Mouse (Mus musculus): ENCODE results near the gene Klf11. TPM values are rescaled to one million over a fixed set of nuclear protein-coding genes. Genes with fewer than 3 reads are reported as not detected.

The Klf11 gene
- total RNA-seq, 2 experiments from 2014 or later = 7.4 to 8.3 TPM

GRCm38 (mm10) chr12:24651642-24652342, 718 bp downstream of the Klf11 start:
- DNase-seq (ENCODE audit: low spot score in 2 of 2) = peak; percentile 92

- no peak for DNase-seq (ENCODE audit: low spot score in 2 of 2)
Observed at GRCm38 (mm10) chr12:24654065-24654862, 3.2 kb downstream of the Klf11 start.

GRCm38 (mm10) chr12:24656436-24656835, 5.4 kb downstream of the Klf11 start:
- DNase-seq (ENCODE audit: low spot score in 2 of 2) = no peak

- DNase-seq (ENCODE audit: low spot score in 2 of 2) = no peak
Observed at GRCm38 (mm10) chr12:24658998-24659397, 7.9 kb downstream of the Klf11 start.

DNA sequence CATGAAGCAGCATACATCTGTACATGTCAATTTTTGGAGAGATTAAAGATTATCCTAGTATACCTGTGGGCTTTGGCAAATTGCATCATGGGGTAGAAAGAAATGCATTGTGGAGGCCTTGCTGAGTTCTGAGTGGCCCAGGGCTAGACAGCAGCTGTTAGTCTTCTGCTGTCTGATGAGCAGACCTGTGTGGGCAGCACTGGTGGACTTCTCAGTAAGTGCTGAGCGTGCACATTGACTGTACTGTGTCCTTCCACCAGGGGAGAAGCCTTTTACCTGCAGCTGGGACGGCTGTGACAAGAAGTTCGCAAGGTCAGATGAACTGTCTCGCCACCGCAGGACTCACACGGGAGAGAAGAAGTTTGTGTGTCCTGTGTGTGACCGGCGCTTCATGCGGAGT, 8.8 kb downstream of the Klf11 start:
- DNase-seq (ENCODE audit: low spot score in 2 of 2) = no peak

DNA sequence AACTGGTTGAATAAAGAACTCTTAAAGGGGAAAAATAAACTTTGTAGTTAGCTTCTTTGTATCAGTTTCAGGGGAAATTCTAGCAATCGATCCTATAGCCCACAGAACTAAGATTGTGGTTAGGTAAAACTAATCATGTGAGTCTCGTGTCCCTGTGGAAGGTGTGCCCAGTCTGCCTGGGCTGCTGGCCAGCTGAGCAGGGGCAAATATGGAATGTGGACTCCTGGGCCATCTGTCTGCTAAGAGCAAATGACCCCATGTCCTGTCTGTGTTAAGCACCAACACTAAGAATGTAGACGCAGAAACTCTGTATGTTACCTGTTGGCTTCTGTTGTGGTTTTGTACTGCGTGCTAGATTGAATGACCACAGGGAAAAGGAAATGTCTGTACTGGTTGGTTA, 10.0 kb downstream of the Klf11 start:
- DNase-seq (ENCODE audit: low spot score in 2 of 2) = no peak

- no peak for DNase-seq (ENCODE audit: low spot score in 2 of 2)
Observed at GRCm38 (mm10) chr12:24662131-24662530, 11.1 kb downstream of the Klf11 start.

DNA sequence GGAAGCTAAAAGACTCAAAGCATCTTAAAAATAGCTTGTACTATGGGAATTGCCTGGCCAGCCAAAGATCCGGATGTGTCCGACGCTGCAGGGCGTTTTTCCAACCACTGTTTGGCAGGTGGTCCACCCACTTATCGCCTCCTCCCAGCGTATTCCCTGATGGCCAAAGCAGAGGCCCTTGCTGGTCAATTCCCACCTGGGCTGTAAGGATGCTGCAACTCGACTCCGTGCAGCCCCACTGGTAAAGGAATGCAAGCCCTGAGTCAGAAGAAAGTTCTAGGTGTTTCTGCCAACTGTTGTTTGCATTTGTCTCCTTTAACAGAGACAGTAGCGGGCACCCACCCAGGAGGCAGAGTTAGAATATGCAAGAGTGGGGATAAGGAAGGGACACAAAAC, 29.0 kb downstream of the Klf11 start:
- DNase-seq (ENCODE audit: low spot score in 2 of 2) = peak in 1 of 2 experiments; percentile 29

DNA sequence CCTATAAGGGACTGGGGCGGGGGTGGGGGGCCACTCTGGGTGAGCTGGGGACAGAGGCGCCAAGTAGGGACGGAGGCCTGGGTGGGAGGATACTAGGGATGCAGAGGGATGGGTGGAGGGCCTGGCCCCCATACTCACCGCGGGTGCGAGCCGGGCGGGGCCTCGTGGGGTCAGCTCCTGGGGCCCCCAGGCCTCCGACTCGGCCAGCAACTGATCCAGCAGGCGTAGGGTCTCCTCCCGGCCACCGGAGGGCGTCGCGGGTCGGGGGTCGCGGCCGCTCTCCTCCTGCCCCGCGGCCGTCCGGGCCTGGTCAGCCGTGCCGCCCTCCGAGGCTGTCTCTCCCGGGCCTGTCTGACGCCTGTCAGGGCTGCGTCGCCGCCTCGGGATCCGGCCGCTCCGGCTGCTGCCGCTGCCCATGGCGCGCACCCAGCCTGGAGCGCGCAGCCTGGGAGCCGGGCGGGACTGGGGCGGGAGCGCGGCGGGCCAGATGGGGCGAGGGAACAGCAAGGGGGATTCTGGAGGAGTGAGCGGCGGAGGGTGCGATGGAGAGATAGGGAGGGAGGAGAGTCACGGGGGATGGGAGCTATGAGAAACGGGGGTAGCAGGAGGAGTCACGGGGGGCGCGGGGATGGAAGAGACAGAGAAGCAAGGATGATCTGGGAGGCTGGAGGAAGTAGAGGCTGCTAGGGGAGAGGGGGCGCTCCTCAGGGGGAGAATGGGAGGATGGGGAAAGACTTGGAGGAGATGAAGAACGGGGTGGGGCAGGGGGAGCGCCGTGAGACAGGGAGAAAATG, 29.6 kb downstream of the Klf11 start:
- DNase-seq (ENCODE audit: low spot score in 2 of 2) = peak; percentile 54 to 69

- no peak for DNase-seq (ENCODE audit: low spot score in 2 of 2)
Observed at GRCm38 (mm10) chr12:24681286-24682023, 30.4 kb downstream of the Klf11 start, which contains the start of gene Cys1. Gene Cys1 (minus strand): TSS chr12:24681813.

DNA sequence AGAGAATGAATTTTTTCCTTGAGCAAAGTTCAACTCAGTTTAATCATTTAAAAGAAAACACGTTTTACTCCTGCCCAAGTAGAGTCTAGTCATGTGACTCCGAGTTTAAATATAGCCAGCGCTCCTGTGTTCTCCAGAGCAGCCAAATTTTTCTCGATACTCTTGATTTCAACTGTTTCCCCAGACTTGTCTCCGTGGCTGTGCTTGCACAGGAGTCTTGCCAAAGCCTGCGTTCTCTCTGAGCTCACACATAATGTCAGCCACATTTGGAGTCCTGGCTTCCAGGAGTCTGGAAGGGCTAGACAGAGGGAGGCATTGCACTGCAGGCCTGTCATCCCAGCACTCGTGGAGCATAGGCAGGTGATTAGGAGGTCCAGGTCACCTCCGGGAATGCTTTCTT, 31.5 kb downstream of the Klf11 start:
- DNase-seq (ENCODE audit: low spot score in 2 of 2) = peak in 1 of 2 experiments; percentile 27

- no peak for DNase-seq (ENCODE audit: low spot score in 2 of 2)
Observed at GRCm38 (mm10) chr12:24683461-24683860, 32.4 kb downstream of the Klf11 start.

DNA sequence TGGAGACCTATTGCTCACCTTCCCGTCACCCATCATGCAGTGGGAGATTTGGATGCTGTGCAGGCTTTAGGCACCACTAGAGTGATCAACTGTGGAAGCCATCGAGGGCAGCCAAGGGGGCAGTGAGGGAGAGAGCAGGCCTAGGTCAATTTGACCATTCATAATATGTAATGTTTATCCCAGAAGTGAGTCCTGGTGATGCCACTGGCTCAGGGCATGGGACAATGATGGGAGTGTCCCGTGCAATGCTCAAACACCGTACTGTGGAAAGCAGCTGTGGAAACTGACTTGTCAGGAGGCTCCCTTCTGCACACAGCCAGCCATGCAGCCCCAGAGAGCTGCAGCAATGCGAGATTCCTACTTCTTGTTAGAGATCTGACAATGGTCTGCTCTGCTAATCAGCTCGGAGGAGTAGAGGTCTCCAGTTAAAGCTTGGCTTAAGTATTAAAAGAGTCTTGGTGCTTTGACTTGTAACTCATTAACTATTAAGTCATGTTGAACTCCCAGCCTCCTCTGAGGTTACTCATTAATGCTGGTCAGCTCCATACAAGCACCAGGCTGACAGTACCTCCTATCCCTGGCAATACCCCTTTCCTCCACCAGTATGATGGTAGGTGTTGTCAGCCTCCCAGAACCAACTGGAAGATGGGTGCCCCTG, 35.1 kb downstream of the Klf11 start:
- DNase-seq (ENCODE audit: low spot score in 2 of 2) = no peak

DNA sequence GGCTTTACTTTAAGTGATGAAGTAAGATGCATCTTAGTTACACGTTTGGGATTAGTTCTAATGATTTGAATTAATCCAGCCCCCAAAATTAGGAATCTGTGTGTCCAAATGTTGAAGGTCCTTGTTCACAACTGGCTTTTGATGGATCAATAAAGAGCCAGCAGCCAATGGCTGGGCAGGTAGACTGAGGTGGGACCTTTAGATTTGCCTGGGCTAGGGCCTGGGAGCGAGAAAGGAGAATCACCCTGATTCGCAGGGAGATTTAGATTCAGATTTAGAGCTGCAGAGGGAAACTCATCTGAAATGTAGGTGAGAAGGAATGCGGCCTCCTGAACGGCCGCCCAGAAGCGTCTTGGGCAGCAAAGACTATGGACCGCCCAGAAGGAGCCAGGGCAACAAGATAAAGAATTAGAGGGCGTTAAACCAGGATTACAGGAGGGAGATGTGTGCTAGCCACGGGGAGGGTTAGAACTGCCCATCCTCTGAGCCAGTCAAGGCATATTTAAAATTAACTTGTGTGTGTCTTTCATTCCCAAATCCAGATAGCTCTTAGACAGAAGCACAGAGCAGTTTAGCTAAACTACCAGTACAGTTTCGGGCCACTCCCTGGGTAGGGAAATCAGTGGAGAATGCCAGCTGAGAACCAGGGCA, 35.7 kb downstream of the Klf11 start:
- DNase-seq (ENCODE audit: low spot score in 2 of 2) = no peak

GRCm38 (mm10) chr12:24690351-24690750, 39.3 kb downstream of the Klf11 start:
- DNase-seq (ENCODE audit: low spot score in 2 of 2) = no peak

DNA sequence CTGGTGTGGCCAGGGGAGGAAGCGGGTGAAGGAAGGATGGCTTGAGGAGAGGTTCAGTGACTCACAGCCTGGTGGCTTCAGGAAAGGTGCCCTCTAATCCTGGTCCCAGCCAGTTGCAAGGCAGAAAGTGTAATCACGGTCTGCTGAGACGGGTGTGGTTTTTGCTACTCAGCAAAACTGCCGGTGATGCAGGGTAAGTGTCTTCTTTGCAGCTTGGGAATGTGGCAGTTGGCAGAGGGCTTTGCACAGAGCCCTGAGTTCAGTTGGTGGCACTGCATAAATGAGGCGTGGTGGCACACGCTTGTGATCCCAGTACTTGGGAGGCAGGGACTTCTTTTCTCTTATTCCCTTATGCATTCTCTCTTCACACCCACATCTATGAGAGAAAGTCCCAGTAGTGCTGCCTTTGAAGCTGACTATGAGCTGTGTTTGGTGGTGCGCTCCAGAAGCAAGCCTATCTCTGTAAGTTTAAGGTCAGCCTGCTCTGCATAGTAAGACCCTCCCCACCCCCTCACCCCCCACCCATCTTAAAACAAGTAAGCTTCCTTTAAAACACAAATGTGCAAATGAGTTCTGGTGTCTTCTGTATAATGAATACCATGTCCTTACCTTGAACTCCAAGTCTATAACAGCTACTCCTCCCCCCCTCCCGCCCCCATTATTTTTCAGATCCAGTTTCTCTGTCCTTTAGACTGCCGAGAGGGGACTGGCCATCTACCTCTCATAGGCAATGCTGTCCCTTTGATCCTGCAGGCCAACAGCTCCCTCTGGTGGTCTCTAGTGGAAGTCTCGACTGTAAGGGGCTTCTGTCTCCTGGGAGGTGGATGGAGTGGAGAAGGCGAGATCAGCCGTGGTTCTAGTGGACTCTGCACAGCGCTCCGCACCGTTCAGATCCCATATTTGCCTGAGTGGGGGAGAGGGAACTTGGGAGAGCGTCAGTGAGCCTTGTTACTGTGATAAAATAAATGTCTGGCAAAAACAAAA, 45.7 kb downstream of the Klf11 start:
- DNase-seq (ENCODE audit: low spot score in 2 of 2) = peak; percentile 95

GRCm38 (mm10) chr12:24697484-24698204, 46.6 kb downstream of the Klf11 start:
- DNase-seq (ENCODE audit: low spot score in 2 of 2) = no peak

GRCm38 (mm10) chr12:24698514-24698913, 47.4 kb downstream of the Klf11 start:
- DNase-seq (ENCODE audit: low spot score in 2 of 2) = no peak

Measured in layer of hippocampus, postnatal 10 days (tissue).